Mouse (Mus musculus) induced T-regulatory cell, adult 2 months (primary cell): ENCODE data around the gene Mylk.
"Not testable (repeated sequence)": the region's sequence is repeated elsewhere in the genome, so short reads cannot be mapped to it uniquely, and the experiment has no call there.

Experiments used
- DNase-seq: peaks from one replicate; pipeline ENCODE4 v3.0.0-alpha.2; 2012; ENCODE audit warnings: low read depth

The Mylk gene

DNA sequence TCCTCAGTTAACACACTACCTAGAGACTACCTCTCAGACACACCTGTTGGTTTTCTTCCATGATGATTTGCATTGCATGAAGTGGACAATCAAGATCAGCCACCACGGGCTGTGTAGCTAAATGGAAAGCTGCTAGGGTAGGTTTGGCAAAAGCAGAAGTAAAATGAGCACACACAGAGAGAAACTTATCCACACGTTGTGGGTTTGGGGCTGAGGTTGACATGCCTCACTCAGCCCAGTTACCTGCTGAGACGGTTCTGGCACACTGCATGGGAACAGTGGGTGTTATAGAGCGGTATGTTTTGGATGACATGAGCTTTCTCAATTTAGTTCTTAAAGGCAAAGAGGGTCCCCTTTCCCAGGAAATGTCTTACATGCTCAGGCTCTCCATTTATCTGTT, 25.1 kb downstream of the Mylk start:
- no peak for DNase-seq

DNA sequence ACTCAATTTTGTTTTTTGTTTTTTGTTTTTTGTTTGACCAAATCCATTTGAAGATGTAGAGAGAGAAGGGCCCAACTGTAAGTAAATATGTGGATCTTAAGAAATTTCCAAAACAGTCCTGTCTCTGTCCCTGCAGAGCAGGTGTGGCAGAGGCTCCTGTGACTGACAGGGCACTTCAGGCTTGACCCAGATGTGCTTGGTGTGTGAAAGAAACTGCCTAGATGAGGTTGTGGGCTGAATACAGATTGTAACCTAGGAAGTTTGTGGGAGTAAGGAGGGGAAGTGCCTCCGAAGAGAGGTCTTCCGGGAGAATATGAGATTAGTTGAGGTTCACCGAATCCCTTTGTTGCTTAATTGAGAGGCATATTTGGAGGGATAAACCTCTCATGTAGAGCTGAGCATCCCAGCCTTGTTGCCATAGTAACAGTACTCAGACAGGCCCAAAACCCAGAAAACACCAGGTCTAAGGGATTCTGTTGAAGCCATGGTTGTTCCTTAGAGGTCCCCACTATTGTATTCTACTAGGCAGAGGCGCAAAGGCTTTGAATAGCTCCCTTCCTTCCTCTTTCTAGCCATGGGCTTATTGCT, 27.5 kb downstream of the Mylk start:
- no peak for DNase-seq

GRCm38 (mm10) chr16:34782442-34782841, 37.4 kb downstream of the Mylk start:
- DNase-seq = no peak

GRCm38 (mm10) chr16:34783536-34783935, 38.5 kb downstream of the Mylk start:
- no peak for DNase-seq

DNA sequence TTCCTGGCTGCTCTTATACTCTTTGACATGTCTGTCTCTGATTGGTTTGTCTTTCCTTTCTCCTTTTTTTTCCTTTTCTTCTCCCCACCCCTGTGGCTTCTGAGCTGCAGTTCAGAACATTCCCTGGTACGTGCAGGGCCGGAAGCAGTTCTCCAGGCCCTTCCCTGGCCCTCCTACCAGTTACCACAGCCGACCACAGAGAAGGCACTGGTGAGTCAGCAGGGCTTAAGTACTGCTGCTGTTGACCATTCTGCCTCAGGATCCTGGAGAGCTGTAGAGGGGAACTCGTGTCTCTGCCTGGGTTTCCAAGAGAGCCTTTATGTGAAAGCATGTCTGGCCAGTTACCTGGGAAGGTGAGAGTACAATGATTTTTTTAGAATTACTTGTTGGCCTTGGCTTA, 39.7 kb downstream of the Mylk start:
- no peak for DNase-seq

GRCm38 (mm10) chr16:34792555-34792954, 47.5 kb downstream of the Mylk start:
- no peak for DNase-seq

DNA sequence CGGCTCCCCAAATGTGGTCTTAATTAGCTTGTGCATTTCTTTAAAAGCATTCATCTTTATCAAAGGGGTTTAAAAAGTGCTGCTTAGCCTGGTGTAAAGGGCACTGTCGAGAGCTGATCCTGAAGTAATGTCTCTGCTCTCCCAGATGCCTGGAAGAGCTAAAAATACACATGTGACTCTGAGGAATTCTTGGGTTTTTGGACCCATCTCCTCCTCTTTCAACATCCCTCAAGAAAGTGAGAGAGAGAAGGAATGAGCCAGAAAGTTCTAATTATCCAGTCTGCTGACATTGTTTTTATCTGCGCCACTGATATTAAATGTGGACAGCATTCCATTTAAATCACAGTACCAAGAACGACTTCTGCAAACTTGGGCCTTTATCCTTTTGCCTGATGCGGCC, 48.0 kb downstream of the Mylk start:
- DNase-seq = no peak

DNA sequence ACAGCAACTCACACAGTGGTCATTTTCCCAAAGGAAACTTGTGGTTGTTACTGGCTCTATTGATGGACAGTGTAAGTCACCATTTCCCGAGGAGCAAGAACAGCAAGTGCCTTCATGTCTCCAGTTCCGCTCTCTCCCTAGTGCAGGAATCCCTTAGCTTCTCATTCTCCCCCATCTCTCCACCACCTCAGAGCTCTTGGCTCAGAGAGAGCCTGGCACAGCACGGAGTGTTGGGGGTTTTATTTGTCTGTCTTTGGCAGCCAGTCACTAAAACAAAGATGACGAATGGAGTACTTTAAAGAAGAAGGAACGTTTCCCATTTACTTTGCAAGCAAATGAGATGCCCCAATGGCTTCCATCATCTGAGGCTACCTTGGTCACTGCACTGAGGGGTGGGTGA, 56.2 kb downstream of the Mylk start:
- no peak for DNase-seq

DNA sequence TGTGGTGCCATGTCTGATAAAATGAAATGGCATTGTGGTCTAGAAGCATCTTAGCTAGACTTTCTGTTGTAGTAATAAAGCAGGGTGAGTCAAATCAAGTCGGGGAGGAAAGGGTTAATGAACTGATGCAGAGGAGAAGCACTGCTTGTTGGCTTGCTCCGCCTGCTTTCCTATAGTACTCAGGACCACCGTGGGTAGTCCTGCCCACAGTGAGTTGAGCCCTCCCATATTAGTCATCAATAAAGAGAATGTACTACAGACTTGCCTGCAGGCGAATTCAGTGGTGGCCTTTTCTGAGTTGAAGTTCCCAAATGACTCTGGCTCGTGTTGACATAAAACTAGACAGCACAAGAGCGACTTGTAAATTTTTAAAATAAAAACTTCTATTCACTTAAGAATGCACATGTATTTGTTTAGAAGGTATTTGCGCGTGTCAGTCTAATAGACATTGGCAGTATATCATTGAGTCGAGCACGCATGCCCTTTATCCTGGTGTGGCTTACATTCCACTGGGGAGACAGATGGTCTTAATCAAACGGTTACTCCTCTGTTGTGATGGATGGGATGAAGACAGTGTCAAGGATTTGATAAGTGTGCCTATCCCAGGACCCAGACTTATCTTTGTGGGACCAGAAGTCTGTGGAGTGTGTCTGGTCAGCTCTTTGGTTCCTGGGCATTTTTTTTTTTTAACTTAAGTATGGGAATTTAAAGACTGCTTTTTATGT, 59.4 kb downstream of the Mylk start:
- DNase-seq = no peak

DNA sequence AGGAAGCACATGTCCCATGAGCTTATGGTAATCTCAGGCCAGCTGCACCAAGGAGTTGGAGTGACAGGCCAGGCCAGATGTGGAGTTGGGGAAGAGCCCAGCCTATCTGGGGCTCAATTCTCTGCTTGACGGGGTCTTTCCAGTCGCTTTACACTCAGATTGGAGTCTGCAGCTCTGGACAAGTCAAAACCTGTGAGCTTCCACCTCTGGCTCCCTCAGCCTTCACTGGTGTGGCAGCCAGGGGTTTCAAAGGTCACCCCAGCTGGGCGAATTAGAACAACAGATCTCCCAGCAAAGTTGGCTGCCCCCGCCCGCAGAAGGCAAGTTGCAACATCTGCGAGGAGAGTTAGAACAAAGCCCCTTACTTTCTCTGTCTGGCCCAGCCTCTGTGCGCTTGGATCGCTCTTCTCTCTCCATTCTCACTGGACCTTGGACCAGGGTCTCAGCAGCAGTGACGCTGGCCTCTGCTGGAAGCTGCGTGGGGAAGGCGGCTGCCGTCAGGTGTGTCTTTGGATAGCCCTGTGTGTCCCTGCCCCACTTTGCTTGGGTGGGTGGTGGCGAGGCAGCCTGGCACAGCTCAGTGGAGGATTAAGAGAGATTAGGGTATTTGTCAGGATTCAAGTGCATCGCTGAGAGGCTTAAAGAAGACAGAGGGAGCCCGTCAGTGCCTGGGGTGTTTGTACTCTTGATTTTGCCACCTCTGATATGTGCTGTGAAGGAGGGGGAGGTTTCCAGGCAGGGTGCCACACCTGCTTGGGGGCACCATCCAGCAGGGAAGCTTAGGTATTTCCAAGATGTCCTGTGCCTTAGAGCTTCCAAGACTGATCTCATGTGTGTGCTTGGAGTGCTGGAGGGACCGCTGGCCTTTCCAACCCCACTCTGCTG, 62.1 kb downstream of the Mylk start:
- no peak for DNase-seq

GRCm38 (mm10) chr16:34807768-34808275, 62.8 kb downstream of the Mylk start:
- DNase-seq = no peak

DNA sequence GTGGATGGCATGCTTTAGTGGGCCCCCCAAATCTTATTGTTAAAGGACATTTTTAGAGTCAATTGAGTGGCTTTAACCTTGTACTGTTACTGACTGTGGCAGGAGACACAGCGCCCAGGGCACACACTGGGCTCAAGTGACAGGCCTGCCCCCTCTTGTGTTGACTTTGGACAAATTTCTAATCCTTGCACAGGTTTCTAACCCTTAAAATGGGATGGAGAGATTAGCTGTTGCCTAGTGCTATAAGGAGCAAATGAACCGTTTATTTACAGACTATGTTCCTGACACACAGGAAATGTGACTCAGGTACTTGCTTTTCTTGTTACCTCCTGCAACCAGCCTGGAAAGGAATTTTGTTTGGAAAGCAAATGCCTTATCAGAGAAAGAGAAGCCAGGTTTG, 67.2 kb downstream of the Mylk start:
- DNase-seq = no peak

GRCm38 (mm10) chr16:34813161-34813560, 68.2 kb downstream of the Mylk start:
- DNase-seq = not testable (repeated sequence)

DNA sequence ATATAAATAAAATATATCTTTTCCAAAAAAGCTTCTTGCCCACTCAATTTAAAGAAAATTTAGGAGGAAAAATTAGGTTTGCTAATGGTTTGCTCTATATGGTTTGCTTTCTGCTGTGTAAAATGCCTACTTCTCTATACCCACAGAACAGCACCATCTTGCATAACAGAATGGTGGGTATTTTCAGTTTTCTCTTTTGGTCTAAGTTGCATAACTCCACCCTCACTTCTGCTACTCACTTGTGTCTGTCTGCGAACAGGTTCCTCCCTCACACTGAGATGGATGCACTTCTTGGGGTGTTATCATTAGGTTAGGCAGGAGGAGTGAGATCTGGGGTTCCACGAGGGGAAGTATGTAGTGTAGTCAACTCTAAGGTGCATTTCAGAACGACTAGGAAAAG, 68.6 kb downstream of the Mylk start:
- no peak for DNase-seq

GRCm38 (mm10) chr16:34814612-34815011, 69.6 kb downstream of the Mylk start:
- DNase-seq = no peak

- no peak for DNase-seq
Observed at GRCm38 (mm10) chr16:34816548-34816947, 71.5 kb downstream of the Mylk start.

DNA sequence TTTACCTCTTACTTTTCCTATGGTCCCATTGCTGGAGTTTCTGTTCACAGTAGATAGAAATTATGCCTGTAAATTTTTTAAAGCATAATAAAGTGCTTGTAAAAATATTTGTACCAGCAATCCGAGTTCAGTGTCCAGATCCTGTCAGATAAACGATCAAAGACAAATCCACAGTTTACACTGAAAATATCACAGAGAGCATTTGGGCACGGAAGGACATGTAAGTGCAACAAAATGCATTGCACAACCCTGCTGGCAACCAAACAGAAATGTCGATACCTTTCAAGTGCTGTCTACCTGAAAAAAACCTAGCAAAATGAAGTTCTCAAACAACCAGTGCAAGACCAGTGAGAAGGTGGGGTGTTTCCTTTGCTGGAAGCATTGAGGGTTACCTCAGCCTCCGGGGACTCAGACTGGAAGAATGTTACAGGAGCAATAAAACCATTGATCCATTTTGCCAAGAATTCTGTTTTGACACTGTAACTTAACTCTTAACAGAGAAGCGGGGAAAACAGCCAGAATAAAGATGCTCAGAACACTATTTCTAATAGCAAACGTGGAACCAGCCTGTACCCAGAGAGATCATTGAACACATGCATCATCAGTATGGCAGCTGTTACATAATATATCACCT, 80.2 kb downstream of the Mylk start:
- no peak for DNase-seq

DNA sequence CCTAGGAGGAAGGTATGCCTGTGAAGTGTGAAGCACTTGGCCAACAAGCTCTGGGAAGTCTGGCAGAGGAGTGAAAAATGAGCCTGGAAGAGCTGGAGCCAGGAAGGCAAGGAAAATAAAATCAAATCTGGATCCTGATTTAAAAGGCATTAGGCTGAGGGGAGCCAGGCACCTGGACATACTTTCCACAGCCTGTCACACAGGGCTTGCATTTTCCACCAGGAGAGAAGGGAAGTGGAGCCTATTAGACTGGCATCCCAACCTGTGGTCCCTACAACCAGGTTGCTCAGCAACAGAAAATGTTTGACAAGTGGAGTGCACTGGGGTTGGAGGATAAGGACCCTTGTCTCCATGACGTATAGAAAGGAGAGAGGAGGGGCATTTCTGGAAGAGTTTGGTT, 89.5 kb downstream of the Mylk start:
- no peak for DNase-seq

DNA sequence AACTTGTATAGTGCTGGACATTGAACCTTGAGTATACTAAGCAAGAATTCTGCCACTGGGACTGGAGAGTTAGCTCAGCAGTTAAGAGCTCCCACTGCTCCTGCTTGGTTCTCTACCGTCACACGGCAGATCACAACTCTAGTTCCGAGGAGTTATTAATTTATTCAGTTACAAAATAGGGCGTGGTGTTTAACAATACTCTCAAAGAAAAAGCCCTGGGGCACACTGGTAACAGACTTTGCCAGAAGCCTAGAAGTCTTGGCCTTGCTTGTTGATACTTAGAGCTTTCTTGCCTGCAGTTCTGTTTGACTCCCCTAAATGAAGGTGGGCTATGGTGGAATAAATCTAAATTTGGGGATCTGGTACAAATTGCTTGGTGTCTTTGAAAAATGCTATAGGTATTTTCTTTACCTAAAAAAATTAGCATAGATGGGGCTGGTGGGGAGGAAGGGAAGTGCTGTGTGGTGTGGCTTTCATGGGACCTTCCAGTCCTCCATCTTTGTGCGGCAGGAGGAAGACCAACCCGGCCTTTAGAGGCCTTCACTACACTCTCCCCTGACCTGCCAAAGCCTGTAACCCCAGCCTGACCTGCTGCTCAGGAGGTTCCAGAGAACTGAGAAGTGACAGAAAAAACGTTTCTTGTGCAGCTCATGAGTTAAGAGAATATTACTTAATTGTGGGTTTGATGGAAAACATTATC, 94.1 kb downstream of the Mylk start:
- DNase-seq = no peak

GRCm38 (mm10) chr16:34839704-34840331, 94.8 kb downstream of the Mylk start:
- no peak for DNase-seq

DNA sequence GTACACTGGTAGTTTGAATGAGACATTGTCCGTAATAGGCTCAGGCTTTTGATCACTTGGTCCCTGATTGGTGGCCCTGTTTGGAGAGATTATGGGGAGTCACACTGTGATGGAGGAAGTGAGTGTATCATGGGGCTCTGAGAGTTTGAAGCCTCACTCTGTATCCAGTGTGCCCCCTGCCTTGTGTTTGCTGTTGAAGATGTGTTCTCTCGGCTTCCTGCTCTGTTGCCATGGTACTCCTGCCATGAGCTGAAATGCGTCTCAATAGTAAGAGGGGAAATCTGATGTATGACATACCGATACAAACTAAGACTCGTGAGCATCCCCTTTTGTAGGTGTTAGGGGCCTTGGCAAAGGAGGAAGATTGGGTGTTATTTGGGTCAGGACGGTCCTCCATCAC, 99.8 kb downstream of the Mylk start:
- DNase-seq = no peak
